Mouse (Mus musculus) kidney, postnatal 4 days (tissue): Measurements from ENCODE around the gene Myrfl.

Experiments
- DNase-seq, 2 experiments: peaks; one replicate each; pipeline ENCODE4 v3.0.0; 2021; ENCODE audit warnings: mixed read lengths in 2 of 2

Gene Myrfl

GRCm38 (mm10) chr10:116896336-116897177, at the start of gene Myrfl:
TSS of gene Myrfl (minus strand) at chr10:116896919.
- no peak for DNase-seq

- no peak for DNase-seq
These were observed 48.2 kb upstream of the Myrfl start for GRCm38 (mm10) chr10:116944940-116945339.

GRCm38 (mm10) chr10:116944144-116944543, 47.4 kb upstream of the Myrfl start:
- DNase-seq = no peak

GRCm38 (mm10) chr10:116943025-116943424, 46.3 kb upstream of the Myrfl start:
- DNase-seq = peak; percentile 55 to 61

- no peak for DNase-seq
These were observed 38.3 kb upstream of the Myrfl start for GRCm38 (mm10) chr10:116935028-116935427.

GRCm38 (mm10) chr10:116933794-116934193, 37.1 kb upstream of the Myrfl start:
- no peak for DNase-seq

- no peak for DNase-seq
These were observed 35.7 kb upstream of the Myrfl start for GRCm38 (mm10) chr10:116932418-116932817.

GRCm38 (mm10) chr10:116931497-116932179, 34.9 kb upstream of the Myrfl start:
- DNase-seq = no peak

GRCm38 (mm10) chr10:116930936-116931335, 34.2 kb upstream of the Myrfl start:
- DNase-seq = no peak

- DNase-seq = peak in 1 of 2 experiments; percentile 49
These were observed 33.8 kb upstream of the Myrfl start for GRCm38 (mm10) chr10:116930506-116930905.

- DNase-seq = no peak
These were observed 32.1 kb upstream of the Myrfl start for GRCm38 (mm10) chr10:116928826-116929225.

- DNase-seq = no peak
These were observed 29.9 kb upstream of the Myrfl start for GRCm38 (mm10) chr10:116926428-116927113.

GRCm38 (mm10) chr10:116923651-116924495, 27.2 kb upstream of the Myrfl start:
- DNase-seq = no peak

GRCm38 (mm10) chr10:116922161-116922560, 25.4 kb upstream of the Myrfl start:
- peak in 1 of 2 experiments; percentile 21 for DNase-seq

- DNase-seq = no peak
These were observed 24.7 kb upstream of the Myrfl start for GRCm38 (mm10) chr10:116921416-116921815.

GRCm38 (mm10) chr10:116920641-116921040, 23.9 kb upstream of the Myrfl start:
- no peak for DNase-seq

- DNase-seq = no peak
These were observed 22.9 kb upstream of the Myrfl start for GRCm38 (mm10) chr10:116919368-116920317.

GRCm38 (mm10) chr10:116916581-116916980, 19.9 kb upstream of the Myrfl start:
- DNase-seq = no peak

GRCm38 (mm10) chr10:116915286-116915685, 18.6 kb upstream of the Myrfl start:
- no peak for DNase-seq

- DNase-seq = no peak
These were observed 17.9 kb upstream of the Myrfl start for GRCm38 (mm10) chr10:116914586-116914985.

- DNase-seq = no peak
These were observed 17.0 kb upstream of the Myrfl start for GRCm38 (mm10) chr10:116913647-116914273.
